Mouse (Mus musculus): ENCODE measurements around the gene Ms4a15. TPM values are rescaled to one million over a fixed set of nuclear protein-coding genes. Genes with fewer than 3 reads are reported as not detected.

The Ms4a15 gene
- polyA plus RNA-seq, 1 experiment from 2014 or later: 0.25 TPM

GRCm38 (mm10) chr19:10952021-10952939 is 40.8 kb downstream of the Ms4a15 start:
- no peak overlapping the region for H3K9ac ChIP-seq (replicated peaks)
- peaks cover 17% of the 10 kb centered on the region for H3K4me1 ChIP-seq
- H3K27ac ChIP-seq (replicated peaks): no peak overlapping the region
- 0 out of 2 replicates have a peak, but pooled peaks cover 3% of the 10 kb centered on the region for H3K27me3 ChIP-seq
- WGBS: 74% methylated on average over 11 of the region's 11 CpGs
- ATAC-seq (replicated peaks): no peak
- H3K9me3 ChIP-seq: no peaks in the 10 kb centered on the region
- H3K36me3 ChIP-seq: no peaks in the 10 kb centered on the region
- H3K4me3 ChIP-seq: no peak overlapping the region
- no peak overlapping the region for H3K4me2 ChIP-seq (replicated peaks)

- peaks cover 30% of the 10 kb centered on the region for H3K4me1 ChIP-seq
- peak overlapping the region; percentile 71 for H3K4me3 ChIP-seq
- H3K4me2 ChIP-seq (replicated peaks): peak overlapping the region; percentile 100
- 0 out of 2 replicates have a peak overlapping the region, but pooled peaks have one; percentile 2 for H3K9ac ChIP-seq (replicated peaks)
- peaks cover 8% of the 10 kb centered on the region for H3K36me3 ChIP-seq
- 40% methylated on average over 9 of the region's 9 CpGs for WGBS
- H3K9me3 ChIP-seq: no peaks in the 10 kb centered on the region
- H3K27me3 ChIP-seq: 0 out of 2 replicates have a peak, but pooled peaks cover 3% of the 10 kb centered on the region
- H3K27ac ChIP-seq (replicated peaks): no peak overlapping the region
- ATAC-seq (replicated peaks): no peak
These were observed 43.5 kb downstream of the Ms4a15 start for GRCm38 (mm10) chr19:10949558-10949957.

- peak within 1 kb of the TSS; percentile 66 for H3K9ac ChIP-seq (replicated peaks)
- peaks cover 12% of the 10 kb centered on the region for H3K36me3 ChIP-seq
- H3K4me3 ChIP-seq: peak within 1 kb of the TSS; percentile 71
- peak; percentile 99 for ATAC-seq (replicated peaks)
- 0% methylated on average over 30 of the region's 30 CpGs for WGBS
- H3K4me1 ChIP-seq: peaks cover 30% of the 10 kb centered on the region
- H3K9me3 ChIP-seq: no peaks in the 10 kb centered on the region
- H3K27me3 ChIP-seq: 0 out of 2 replicates have a peak, but pooled peaks cover 3% of the 10 kb centered on the region
- H3K27ac ChIP-seq (replicated peaks): no peak within 1 kb of the TSS
- peak within 1 kb of the TSS; percentile 100 for H3K4me2 ChIP-seq (replicated peaks)
These were observed 43.9 kb downstream of the Ms4a15 start, which contains the start of gene Ccdc86 for GRCm38 (mm10) chr19:10949112-10949511. Gene Ccdc86 (minus strand): TSS chr19:10949266.

- no peak overlapping the region for H3K27ac ChIP-seq (replicated peaks)
- H3K4me2 ChIP-seq (replicated peaks): peak overlapping the region; percentile 100
- H3K9ac ChIP-seq (replicated peaks): peak overlapping the region; percentile 66
- H3K4me1 ChIP-seq: peaks cover 30% of the 10 kb centered on the region
- peaks cover 19% of the 10 kb centered on the region for H3K36me3 ChIP-seq
- H3K27me3 ChIP-seq: 0 out of 2 replicates have a peak, but pooled peaks cover 3% of the 10 kb centered on the region
- WGBS: under 1% methylated on average over 20 of the region's 20 CpGs
- H3K9me3 ChIP-seq: no peaks in the 10 kb centered on the region
- ATAC-seq (replicated peaks): peak; percentile 12
- peak overlapping the region; percentile 71 for H3K4me3 ChIP-seq
These were observed 44.6 kb downstream of the Ms4a15 start for GRCm38 (mm10) chr19:10948416-10948815.

- H3K36me3 ChIP-seq: peaks cover 31% of the 10 kb centered on the region
- peaks cover 30% of the 10 kb centered on the region for H3K4me1 ChIP-seq
- H3K4me2 ChIP-seq (replicated peaks): peak overlapping the region; percentile 100
- H3K27me3 ChIP-seq: 0 out of 2 replicates have a peak, but pooled peaks cover 3% of the 10 kb centered on the region
- no peaks in the 10 kb centered on the region for H3K9me3 ChIP-seq
- peak overlapping the region; percentile 66 for H3K9ac ChIP-seq (replicated peaks)
- peak overlapping the region; percentile 71 for H3K4me3 ChIP-seq
- H3K27ac ChIP-seq (replicated peaks): no peak overlapping the region
- WGBS: 87% methylated on average over 5 of the region's 5 CpGs
- no peak for ATAC-seq (replicated peaks)
These were observed 45.8 kb downstream of the Ms4a15 start for GRCm38 (mm10) chr19:10947219-10947618.

GRCm38 (mm10) chr19:10946506-10946905 is 46.5 kb downstream of the Ms4a15 start:
- Histone ChIP-seq H3K4me1 (peaks cover 35% of the 10 kb centered on the region), H3K27me3 (no peaks in the 10 kb centered on the region), H3K4me3 (no peak overlapping the region), H3K36me3 (peaks cover 35% of the 10 kb centered on the region), H3K27ac (replicated peaks) (no peak overlapping the region), H3K9me3 (no peaks in the 10 kb centered on the region), H3K4me2 (replicated peaks) (no peak overlapping the region; the same call in 1 of the 2 replicates), H3K9ac (replicated peaks) (no peak overlapping the region)
- 84% methylated on average over 3 of the region's 3 CpGs for WGBS
- ATAC-seq (replicated peaks): no peak

- Histone ChIP-seq H3K9me3 (no peaks in the 10 kb centered on the region), H3K9ac (replicated peaks) (no peak overlapping the region), H3K4me3 (no peak overlapping the region), H3K4me1 (peaks cover 46% of the 10 kb centered on the region), H3K4me2 (replicated peaks) (no peak overlapping the region), H3K27ac (replicated peaks) (no peak overlapping the region), H3K27me3 (no peaks in the 10 kb centered on the region), H3K36me3 (peaks cover 35% of the 10 kb centered on the region)
- 88% methylated on average over 3 of the region's 3 CpGs for WGBS
- no peak for ATAC-seq (replicated peaks)
These were observed 49.1 kb downstream of the Ms4a15 start for GRCm38 (mm10) chr19:10943955-10944354.

GRCm38 (mm10) chr19:10940801-10941457 is 52.1 kb downstream of the Ms4a15 start:
- H3K36me3 ChIP-seq: peaks cover 35% of the 10 kb centered on the region
- H3K27ac ChIP-seq (replicated peaks): peak overlapping the region; percentile 37
- ATAC-seq (replicated peaks): peak; percentile 82
- peaks cover 19% of the 10 kb centered on the region for H3K4me1 ChIP-seq
- WGBS: 1% methylated on average over 40 of the region's 40 CpGs
- peak overlapping the region; percentile 69 for H3K4me2 ChIP-seq (replicated peaks)
- H3K9ac ChIP-seq (replicated peaks): peak overlapping the region; percentile 53
- no peaks in the 10 kb centered on the region for H3K9me3 ChIP-seq
- H3K27me3 ChIP-seq: no peaks in the 10 kb centered on the region
- H3K4me3 ChIP-seq: peak overlapping the region; percentile 42

- peak; percentile 95 for ATAC-seq (replicated peaks)
- H3K27me3 ChIP-seq: no peaks in the 10 kb centered on the region
- no peaks in the 10 kb centered on the region for H3K9me3 ChIP-seq
- WGBS: 15% methylated on average over 37 of the region's 37 CpGs
- peak overlapping the region; percentile 42 for H3K4me3 ChIP-seq
- peaks cover 19% of the 10 kb centered on the region for H3K4me1 ChIP-seq
- peak overlapping the region; percentile 69 for H3K4me2 ChIP-seq (replicated peaks)
- peak overlapping the region; percentile 37 for H3K27ac ChIP-seq (replicated peaks)
- peak overlapping the region; percentile 53 for H3K9ac ChIP-seq (replicated peaks)
- H3K36me3 ChIP-seq: peaks cover 34% of the 10 kb centered on the region
These were observed 52.8 kb downstream of the Ms4a15 start for GRCm38 (mm10) chr19:10940097-10940800.

- H3K4me1 ChIP-seq: peaks cover 19% of the 10 kb centered on the region
- no peak for ATAC-seq (replicated peaks)
- 81% methylated on average over 3 of the region's 3 CpGs for WGBS
- H3K27ac ChIP-seq (replicated peaks): no peak overlapping the region
- H3K9me3 ChIP-seq: no peaks in the 10 kb centered on the region
- peaks cover 19% of the 10 kb centered on the region for H3K36me3 ChIP-seq
- H3K9ac ChIP-seq (replicated peaks): no peak overlapping the region
- no peaks in the 10 kb centered on the region for H3K27me3 ChIP-seq
- H3K4me2 ChIP-seq (replicated peaks): no peak overlapping the region
- no peak overlapping the region for H3K4me3 ChIP-seq
These were observed 54.3 kb downstream of the Ms4a15 start for GRCm38 (mm10) chr19:10938771-10939170.

GRCm38 (mm10) chr19:10937110-10937563 is 55.9 kb downstream of the Ms4a15 start, which contains the start of gene Ptgdr2:
Gene Ptgdr2 (plus strand): TSS chr19:10937160.
- H3K9me3 ChIP-seq: no peaks in the 10 kb centered on the region
- H3K4me2 ChIP-seq (replicated peaks): no peak within 1 kb of the TSS
- no peaks in the 10 kb centered on the region for H3K27me3 ChIP-seq
- H3K4me3 ChIP-seq: no peak within 1 kb of the TSS
- no peak within 1 kb of the TSS for H3K27ac ChIP-seq (replicated peaks)
- H3K9ac ChIP-seq (replicated peaks): no peak within 1 kb of the TSS
- H3K4me1 ChIP-seq: peaks cover 19% of the 10 kb centered on the region
- peaks cover 3% of the 10 kb centered on the region; the same call in 1 of the 2 replicates for H3K36me3 ChIP-seq
- ATAC-seq (replicated peaks): no peak
- 73% methylated on average over 5 of the region's 5 CpGs for WGBS
